Mouse (Mus musculus) mouse embryonic stem cell (cell line): Measurements from ENCODE around the gene Coq2.

Experiments used
- in situ Hi-C, 2 experiments: fragments of 300-500 bp; cut with MboI; formaldehyde crosslinking; loops; 1 replicate in 1 of 2; 3 replicates in 1 of 2; pipeline ENCODE4 v1.14.3; 2019 to 2020; ENCODE audit warnings: low sequenced_read_pairs in 2 of 2, low pct_unique_long_range_greater_than_20kb in 1 of 2, mixed read lengths in 1 of 2; ENCODE audit not compliant: unreplicated experiment in 1 of 2

Coq2 gene

DNA sequence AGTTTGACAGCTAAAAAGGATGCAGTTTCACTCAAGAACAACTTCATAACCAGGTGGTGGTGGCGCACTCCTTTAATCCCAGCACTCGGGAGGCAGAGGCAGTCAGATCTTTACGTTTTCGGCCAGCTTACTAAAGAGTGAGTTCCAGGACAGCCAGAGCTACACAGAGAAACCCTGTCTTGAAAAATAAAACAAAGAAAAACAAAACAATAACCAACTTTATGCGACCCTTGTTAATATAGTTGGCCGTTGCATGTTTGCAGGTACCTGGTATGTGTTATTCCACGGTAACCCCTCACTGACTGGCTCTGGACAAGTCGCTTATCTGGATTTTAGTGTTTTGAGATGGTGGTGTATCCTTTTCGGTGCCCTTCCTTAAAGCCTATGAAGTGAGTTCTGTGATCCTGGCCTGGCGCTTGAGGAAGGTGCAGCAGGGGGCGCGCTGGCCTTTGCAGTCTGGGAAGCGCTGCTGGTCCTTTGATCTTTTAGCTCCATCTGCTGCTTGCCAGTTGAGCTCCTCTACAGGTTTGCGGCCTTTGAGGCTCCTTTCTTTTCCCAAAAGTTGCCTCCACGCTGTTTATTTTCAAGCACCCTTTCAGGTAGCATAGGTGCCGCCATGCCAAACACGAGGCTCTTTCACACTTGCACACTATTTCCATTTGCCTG is at the start of gene Coq2:
TSS of gene Coq2 (minus strand) at position 430 of the 666 bp plus-strand sequence.
- in situ Hi-C loops: loop anchor here in 1 of 2 experiments (25.0 kb wide), 1 partner anchor 237 kb away; no protein-coding TSS in a partner anchor

DNA sequence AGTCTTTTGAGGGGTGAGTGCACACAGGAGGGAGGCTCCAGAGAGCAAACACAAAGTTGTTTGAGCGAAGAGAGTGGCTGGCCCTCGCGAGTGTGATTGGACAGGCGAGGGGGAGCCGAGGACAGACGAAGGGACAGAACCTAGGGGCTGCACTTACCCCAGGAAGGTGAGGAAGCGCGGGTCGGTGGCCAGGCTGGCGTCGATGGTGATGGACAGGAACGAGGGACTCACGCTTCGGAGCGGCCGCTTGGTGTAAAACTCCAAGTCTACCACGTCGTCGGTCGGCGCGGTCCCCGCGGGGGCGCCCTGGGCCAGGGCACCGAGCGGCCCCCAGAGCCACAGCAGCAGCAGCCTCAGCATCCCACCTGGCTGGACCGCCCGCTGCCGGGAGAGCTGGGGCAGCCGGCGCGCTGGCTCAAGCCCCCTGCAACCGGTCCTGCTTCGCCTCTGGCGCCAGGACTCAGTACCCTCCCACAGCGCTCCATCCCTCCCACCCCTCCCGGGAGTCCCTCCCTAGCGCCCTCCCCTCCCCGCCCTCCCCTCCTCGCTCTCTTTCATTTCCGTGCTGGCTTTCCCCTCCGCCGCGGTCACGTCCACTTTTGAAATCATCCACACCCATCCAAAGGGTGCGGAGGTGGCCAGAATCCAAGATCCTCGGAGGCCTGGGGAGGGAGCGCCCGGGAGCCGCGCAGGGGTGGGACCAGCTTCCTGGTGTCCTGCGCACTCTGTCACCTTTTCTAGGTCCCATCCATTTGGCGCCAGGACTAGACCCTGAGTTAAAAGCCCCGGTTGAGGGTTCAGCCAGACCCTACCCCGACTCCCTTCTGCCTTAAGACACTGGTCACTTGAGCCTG is 44.5 kb upstream of the Coq2 start, which contains the start of gene Hpse:
TSS of gene Hpse (minus strand) at position 482 of the 854 bp plus-strand sequence.
- in situ Hi-C loops: loop anchor here in 1 of 2 experiments (25.0 kb wide), 1 partner anchor 943 kb away; the partner anchor contains the start of gene Nkx6-1

DNA sequence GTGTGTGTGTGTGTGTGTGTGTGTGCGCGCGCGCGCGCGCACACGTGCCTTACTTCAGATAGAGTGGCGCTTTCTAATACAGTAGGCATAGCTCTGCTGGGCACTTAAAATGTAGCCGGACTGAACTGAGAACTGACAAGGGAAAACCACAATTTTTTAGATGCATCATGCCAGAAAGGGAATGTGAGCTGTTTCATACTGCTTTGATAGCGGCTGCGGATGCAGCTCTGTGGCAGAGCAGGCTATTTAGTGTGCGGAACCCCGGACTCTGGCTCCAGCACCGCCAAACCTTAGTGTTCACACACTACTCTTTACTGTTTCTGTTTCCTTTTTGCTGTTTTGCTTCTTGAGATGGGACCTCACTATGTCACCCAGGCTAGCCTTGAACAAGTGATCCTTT is 41.8 kb upstream of the Coq2 start:
- in situ Hi-C loops: loop anchor here in 1 of 2 experiments (25.0 kb wide), 1 partner anchor 946 kb away; the partner anchor contains the start of gene Nkx6-1

DNA sequence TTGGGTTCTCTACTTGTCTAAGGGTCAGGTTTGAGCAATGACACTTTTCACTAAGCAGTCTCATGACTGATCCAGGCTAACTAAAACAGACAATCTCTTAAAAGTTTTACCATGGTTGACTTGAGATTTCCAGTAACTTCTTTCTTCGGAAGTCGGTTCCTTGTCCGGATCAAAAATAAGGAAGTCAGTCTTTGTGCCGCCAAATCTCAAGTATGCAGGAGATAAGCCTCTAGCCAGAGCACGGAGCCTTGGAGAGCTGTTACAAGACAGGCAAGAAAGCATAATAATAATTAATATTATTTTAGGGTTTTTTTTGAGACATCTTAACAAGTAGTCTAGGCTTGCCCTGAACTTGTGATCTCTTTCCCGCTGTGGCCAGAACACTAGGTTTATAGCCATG is 36.3 kb upstream of the Coq2 start:
- in situ Hi-C loops: loop anchor here in 1 of 2 experiments (25.0 kb wide), 1 partner anchor 951 kb away; the partner anchor contains the start of gene Nkx6-1

DNA sequence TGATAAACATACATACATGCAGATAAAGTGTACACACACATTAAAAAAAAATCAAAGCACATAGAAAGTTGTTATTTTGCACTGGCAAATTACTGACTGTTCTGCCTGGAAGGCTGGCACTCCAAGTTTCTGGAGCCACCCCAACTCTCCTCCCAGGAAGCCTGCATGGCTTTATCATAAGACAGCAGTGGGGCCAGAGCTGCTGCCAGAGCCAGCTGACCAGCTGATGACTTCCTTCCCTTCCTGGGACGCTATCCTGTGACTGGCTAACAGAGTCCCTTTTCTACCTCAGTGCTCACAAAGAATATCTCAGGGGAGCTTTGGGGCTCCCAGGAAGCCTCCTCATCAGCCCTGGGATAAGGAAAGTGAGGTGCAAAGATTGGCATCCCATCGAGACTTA is 35.1 kb upstream of the Coq2 start:
- in situ Hi-C loops: loop anchor here in 1 of 2 experiments (25.0 kb wide), 1 partner anchor 952 kb away; the partner anchor contains the start of gene Nkx6-1

DNA sequence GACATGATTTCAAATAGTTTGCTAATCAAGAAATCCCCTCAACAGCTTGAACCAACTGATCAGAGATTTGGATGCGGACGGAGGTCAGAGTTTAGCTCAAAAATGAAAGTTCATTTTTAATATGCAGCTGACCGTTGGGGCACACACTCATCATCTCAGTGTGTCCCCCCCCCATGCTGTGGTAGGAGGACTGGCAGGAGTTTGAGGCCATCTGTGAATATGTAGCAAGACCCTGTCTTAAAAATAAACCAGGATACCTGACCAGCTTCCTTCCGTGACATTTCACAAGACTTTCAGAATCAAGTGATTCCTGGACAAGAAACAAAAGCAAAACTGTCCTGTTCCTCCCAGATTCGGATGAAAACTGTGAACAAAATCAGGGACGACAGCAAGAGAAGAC is 34.1 kb upstream of the Coq2 start:
- in situ Hi-C loops: loop anchor here in 1 of 2 experiments (25.0 kb wide), 1 partner anchor 953 kb away; the partner anchor contains the start of gene Nkx6-1

DNA sequence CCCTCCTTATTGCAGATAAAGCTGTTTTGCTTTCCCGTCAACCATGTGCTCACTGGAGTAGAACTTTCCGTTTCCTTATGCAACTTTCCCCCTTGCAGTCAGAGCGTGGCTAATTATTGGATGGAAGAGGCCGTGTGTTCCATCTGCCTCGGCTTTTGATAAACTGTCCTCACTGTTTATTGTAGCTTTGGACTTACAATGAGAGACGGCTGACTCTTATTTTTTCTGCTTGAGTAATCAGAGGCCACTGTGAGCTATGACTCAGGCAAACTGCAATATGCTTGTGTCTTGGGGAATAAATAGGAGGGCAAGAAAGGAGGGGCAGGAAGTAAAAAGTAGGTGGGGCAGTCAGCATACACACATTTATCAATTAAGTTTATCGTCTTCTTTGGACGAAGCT is 31.7 kb upstream of the Coq2 start:
- in situ Hi-C loops: loop anchor here in 1 of 2 experiments (25.0 kb wide), 1 partner anchor 956 kb away; the partner anchor contains the start of gene Nkx6-1

DNA sequence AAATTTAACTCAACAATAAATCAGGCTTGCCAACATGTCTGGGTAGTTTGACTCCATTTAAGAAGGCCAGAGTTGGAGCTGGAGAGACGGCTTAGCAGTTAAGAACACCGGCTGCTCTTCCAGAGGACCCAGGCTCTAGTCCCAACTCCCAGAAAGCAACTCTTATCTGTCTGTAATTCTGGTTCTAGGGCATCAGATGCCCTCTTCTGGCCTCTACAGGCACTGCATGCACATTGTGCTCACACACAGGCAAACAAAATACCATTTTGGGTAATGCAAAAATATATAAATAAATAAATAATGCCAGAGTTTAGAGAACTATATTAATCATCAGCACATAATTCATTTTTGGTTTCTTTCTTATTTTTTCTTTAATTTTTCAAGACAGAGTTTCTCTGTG is 29.3 kb upstream of the Coq2 start:
- in situ Hi-C loops: loop anchor here in 1 of 2 experiments (25.0 kb wide), 1 partner anchor 958 kb away; the partner anchor contains the start of gene Nkx6-1

DNA sequence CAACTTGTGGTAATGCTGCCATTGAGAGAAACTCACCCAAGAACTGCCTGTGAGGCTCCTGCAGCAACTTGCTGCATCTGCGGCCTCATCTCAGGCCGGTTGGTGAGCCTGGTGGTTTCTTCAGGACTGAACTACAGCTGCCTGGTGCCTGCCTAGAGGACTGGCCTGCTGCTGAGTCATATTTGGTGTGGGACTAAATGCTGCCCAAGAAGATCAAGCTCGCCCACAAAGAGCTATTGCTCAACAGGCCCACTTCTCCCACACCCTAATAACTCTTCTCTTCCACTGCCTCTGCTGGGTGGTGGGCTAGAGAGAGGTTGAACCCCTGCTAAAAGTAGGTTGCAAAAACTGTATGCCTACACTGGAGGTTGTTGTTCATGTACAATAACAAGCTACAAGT is 27.4 kb upstream of the Coq2 start:
- in situ Hi-C loops: loop anchor here in 1 of 2 experiments (25.0 kb wide), 1 partner anchor 960 kb away; the partner anchor contains the start of gene Nkx6-1

DNA sequence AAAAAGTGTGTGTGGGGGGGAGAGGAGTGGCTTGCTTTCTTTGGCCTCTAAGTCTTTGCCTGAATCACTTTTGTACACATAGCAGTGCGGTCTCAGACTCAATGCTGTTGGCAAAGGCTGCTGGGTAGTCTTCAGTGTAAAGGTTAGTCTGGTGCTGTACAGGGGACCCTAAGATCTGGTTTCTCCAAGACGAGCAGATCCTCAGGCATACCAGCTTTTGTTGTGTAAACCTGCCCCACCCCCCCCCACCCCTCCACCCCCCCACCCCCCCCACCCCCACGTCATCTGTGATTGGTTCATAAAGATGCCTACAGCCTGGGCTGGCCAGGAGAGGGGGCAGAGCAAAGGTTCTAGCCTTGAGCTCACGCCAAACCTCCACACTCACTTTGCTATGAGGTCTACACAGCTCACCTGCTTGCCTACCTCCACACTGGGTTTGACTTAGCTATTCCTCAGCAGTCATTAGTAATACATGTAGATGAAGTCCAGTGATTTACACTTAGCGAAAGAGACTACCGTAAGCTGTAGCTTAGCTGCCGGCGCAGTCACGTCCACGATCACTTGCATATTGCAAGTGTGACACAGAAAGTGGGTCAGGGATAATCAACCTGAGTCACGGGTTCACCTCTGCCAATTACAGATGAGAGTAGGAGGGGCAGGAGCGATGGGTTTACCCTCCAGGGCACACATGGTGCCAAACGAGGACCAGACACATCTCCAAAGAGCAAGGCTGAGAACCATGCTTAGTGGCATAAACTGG is 26.1 kb upstream of the Coq2 start:
- in situ Hi-C loops: loop anchor here in 1 of 2 experiments (25.0 kb wide), 1 partner anchor 961 kb away; the partner anchor contains the start of gene Nkx6-1

DNA sequence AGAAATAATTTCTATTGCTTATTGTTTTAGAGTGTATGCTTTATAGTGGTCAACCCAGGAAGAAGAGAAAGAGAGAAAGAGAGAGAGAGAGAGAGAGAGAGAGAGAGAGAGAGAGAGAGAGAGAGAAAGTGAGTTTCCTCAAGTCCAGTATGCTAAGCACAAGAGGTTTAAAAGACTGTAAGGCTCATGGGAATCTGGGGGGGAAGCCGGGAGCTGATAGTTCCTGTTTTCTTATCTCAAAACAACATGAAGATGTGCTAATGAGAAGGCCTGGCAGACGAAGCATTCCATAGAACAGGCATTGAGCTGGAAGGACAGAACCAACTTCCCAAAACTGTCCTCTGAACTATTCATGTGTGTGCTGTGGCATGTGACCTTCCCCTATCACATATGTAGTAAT is 22.9 kb upstream of the Coq2 start:
- in situ Hi-C loops: loop anchor here in 1 of 2 experiments (25.0 kb wide), 1 partner anchor 214 kb away; no protein-coding TSS in a partner anchor

DNA sequence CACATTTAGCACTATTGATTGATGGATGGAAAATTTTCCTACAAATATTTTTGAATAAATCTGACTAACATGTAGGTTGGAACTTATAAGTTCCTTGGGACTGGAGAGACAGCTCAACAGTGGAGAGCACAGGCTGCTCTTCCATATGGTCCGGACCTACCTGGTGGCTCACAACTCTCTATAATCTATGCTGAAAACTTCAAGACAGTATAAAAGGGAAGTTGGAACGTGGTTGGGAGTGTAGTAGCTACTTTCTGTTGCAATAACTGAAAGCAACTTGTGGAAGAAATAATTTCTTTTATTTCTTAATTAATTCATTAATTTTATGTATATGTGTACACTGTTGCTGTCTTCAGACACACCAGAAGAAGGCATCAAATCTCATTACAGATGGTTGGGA is 22.5 kb upstream of the Coq2 start:
- in situ Hi-C loops: loop anchor here in 1 of 2 experiments (25.0 kb wide), 1 partner anchor 215 kb away; no protein-coding TSS in a partner anchor

DNA sequence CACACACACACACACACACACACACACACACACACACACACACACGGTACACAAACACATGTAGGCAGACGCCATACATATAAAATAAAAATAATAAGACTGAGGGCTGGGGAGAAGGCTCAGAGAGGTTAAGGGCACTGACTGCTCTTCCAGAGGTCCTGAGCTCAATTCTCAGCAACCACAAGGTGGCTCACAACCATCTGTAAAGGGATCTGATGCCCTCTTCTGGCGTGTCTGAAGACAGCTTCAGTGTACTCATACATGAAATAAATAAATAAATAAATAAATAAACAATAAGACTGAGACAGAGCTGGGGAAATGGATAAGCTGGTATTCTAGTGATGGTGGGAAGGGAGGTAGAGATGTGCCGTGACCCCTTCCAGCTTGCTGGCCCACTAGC is 10.7 kb upstream of the Coq2 start:
- in situ Hi-C loops: loop anchor here in 1 of 2 experiments (25.0 kb wide), 1 partner anchor 227 kb away; no protein-coding TSS in a partner anchor

DNA sequence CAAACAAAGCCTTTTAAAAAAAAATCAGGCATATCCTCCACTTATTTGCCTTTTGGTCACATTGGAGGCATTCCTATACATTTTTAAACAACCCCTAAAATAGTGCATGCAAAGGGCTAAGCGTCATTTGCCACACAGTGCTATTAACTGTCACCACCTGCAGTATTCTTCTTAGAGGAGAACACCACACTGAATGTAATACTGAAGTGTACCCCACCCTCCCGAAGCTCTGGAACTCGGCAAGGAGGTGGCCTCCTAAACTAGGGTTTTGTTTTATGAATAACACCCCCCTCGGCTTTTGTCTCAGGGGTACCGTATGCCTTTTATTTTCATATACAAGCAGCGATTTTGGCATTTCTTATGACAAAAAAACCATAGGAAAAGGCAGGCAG is 5.6 kb upstream of the Coq2 start:
- in situ Hi-C loops: loop anchor here in 1 of 2 experiments (25.0 kb wide), 1 partner anchor 232 kb away; no protein-coding TSS in a partner anchor

DNA sequence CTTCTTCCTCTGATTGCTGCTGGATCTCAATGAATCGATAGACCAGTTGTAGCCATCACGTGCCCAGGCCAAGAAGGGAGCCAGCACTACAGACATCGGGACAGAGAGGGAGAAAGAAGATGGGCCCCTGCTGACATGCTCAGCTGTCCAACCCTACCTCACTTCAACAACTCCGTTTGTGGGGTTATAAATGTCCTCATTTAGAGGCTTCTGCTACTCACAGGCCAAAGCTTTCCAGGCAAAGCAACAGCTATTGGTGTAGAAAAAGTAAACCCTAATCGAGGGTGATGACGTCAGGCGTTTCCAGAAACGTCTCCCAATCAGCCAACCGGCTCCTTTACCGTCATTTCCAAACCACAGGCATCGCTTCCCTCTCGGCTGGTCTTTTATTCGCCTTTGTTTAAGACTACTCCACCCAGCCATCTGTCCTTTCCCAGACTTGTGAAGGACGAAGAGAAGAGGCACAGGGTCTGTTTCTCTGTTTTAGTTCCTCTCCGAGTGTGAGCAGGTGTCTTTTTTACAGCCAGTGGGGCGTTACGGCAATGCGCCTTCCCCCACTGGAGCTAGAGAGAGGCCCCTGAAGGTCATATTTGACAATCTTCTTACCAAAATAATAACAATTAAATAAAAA is 5.1 kb upstream of the Coq2 start:
- in situ Hi-C loops: loop anchor here in 1 of 2 experiments (25.0 kb wide), 1 partner anchor 232 kb away; no protein-coding TSS in a partner anchor

DNA sequence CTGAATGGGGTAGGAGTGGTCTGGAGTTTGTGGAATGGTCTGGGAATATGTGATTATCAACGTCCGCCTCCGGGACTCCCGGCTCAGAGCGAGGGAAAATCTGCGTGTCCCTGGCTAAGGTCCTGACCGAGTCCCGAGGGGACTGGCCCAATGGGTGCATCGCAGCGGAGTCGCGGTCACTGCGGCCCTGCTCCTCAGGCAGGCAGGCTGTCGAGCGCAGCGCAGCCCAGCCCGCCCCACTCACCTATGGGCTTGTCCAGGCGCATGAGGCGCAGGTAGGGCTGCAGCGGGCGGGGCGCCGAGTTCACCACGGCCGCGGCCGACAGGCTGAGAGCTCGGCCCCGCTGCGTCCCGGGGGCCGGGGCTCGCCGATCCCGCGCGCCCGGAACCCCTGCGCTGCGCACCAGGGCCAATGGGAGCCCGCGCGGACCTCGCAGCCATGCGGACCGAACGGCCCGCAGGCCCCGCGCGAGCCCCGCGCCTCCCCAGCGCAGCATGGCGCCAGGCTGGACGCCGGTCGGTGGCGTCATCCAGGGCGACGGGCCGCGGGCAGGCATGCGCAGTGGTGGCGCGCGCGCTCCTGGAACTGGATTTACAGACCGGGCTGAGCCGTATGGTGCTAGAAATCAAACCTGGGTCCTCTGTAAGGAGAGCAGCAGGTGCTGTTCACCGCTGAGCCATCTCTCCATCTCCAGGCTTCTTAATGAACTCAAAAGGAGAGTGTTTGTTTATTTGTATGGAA is 1.0 kb downstream of the Coq2 start:
- in situ Hi-C loops: no loop called here

DNA sequence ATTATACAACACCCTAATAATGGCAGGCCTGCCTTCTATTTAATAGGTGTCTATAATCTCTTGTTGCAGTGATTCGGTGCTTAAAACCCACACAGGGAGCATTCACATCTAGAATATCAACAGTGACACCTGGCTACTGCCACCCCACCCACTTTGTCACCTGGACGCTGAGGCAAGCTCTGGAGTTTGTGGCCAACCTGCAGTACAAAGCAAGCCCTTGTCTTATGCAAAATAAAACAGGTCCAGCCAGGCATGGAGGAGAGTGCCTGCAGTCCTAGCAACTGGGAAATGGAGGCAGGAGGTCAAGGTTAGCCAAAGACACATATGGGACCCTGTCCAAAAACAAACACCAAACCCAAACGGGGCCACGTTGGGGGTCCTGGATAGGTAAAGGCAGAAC is 2.5 kb downstream of the Coq2 start:
- in situ Hi-C loops: no loop called here
